Comparison of ENCODE assay signal across 8 mouse cellular contexts in the genomic region with DNA sequence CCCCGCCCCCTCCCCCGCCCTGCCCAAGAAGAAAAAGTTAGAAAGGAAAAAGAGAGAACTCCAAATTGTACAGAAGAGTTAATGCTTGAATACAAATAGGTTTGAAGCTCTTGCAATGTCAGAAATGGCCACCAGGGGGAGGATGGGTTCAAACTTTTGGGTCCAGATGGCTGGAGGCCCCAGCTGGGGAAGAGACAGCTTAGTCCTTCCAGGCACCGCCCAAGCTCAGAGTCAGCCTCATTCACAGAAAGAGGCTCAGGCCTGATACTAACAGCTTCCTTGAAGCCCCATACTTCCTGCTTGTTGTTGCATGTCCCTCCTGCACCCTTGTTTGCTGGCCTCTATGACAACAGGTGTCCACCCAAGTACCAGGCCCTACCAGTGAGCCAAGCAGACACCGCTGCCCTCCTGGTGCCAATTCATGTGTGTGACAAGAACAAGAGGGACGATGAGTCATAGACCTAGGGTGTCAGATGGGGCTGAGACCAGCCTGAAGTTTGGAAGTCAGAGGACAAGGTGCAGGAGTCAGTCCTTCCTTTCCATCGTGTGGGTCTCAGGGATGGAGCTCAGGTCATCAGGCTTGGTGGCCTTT. TPM values are rescaled to one million over a fixed set of nuclear protein-coding genes. Genes with fewer than 3 reads are reported as not detected.
DNase-seq lines count a peak whose midpoint lies in the region; ATAC-seq and TF ChIP-seq lines count a peak whose summit lies in the region.

No protein-coding gene starts in this region.

- peak overlapping the region; percentile 76 for H3K27ac ChIP-seq in bone marrow, adult 2 months (ENCODE audit: control insufficient read depth, insufficient read depth, low read depth, low read length, poor library complexity)
- H3K27ac ChIP-seq in embryonic facial prominence, embryonic 14.5 days (replicated peaks; ENCODE audit: low read depth, low read length): peak overlapping the region; percentile 67; the same call in 1 of the 2 replicates
- H3K27ac ChIP-seq in heart, embryonic 10.5 days: peak overlapping the region; percentile 67; the same call in 1 of the 2 replicates
- H3K27ac ChIP-seq in kidney, embryonic 15.5 days: peak overlapping the region; percentile 62
- peak overlapping the region; percentile 73 for H3K27ac ChIP-seq in limb, embryonic 15.5 days

- H3K4me2 ChIP-seq in embryonic facial prominence, embryonic 14.5 days (ENCODE audit: low read depth, low read length): no peak overlapping the region
- H3K4me2 ChIP-seq in kidney, embryonic 15.5 days: no peak overlapping the region
- H3K4me2 ChIP-seq in limb, embryonic 15.5 days: no peak overlapping the region

- H3K9ac ChIP-seq in embryonic facial prominence, embryonic 14.5 days (ENCODE audit: low read depth, low read length): 0 out of 2 replicates have a peak overlapping the region, but pooled peaks have one; percentile 45
- H3K9ac ChIP-seq in kidney, embryonic 15.5 days: no peak overlapping the region
- H3K9ac ChIP-seq in limb, embryonic 15.5 days: no peak overlapping the region

- ATAC-seq in embryonic facial prominence, embryonic 14.5 days (ENCODE audit: low read depth): peak; percentile 73
- ATAC-seq in kidney, embryonic 15.5 days (replicated peaks; ENCODE audit: low FRiP score): peak; percentile 63; the same call in 1 of the 2 replicates
- 0 out of 2 replicates have a peak, but pooled peaks have one; percentile 45 for ATAC-seq in limb, embryonic 15.5 days (ENCODE audit: insufficient number of reproducible peaks, low FRiP score, low TSS enrichment, low read depth)
- ATAC-seq in monocyte, adult 5-6 weeks (replicated peaks; ENCODE audit: insufficient number of reproducible peaks, low FRiP score, low TSS enrichment, poor library complexity, severe bottlenecking): peak; percentile 87

- H3K9me3 ChIP-seq in embryonic facial prominence, embryonic 14.5 days (ENCODE audit: control insufficient read depth, low read length): no peaks in the 10 kb centered on the region
- no peaks in the 10 kb centered on the region for H3K9me3 ChIP-seq in heart, embryonic 10.5 days
- H3K9me3 ChIP-seq in kidney, embryonic 15.5 days (replicated peaks): no peaks in the 10 kb centered on the region
- H3K9me3 ChIP-seq in limb, embryonic 15.5 days: no peaks in the 10 kb centered on the region

- TF ChIP-seq CTCF in bone marrow, adult 2 months (IDR thresholded peaks at IDR 0.05; ENCODE audit: control insufficient read depth, insufficient read depth, low read length): peak; percentile 70

- 33% methylated on average over 6 of the region's 6 CpGs for WGBS in bone marrow, adult 2 months
- WGBS in embryonic facial prominence, embryonic 14.5 days: 43% methylated on average over 6 of the region's 6 CpGs
- WGBS in heart, embryonic 10.5 days: 48% methylated on average over 6 of the region's 6 CpGs
- WGBS in kidney, embryonic 15.5 days: 46% methylated on average over 6 of the region's 6 CpGs
- 42% methylated on average over 6 of the region's 6 CpGs for WGBS in limb, embryonic 15.5 days

- peak overlapping the region; percentile 29 for H3K4me3 ChIP-seq in bone marrow, adult 2 months (replicated peaks; ENCODE audit: control insufficient read depth, low read depth, low read length)
- no peak overlapping the region for H3K4me3 ChIP-seq in embryonic facial prominence, embryonic 14.5 days (ENCODE audit: low read depth, low read length)
- no peak overlapping the region for H3K4me3 ChIP-seq in heart, embryonic 10.5 days
- H3K4me3 ChIP-seq in kidney, embryonic 15.5 days (replicated peaks): no peak overlapping the region
- no peak overlapping the region for H3K4me3 ChIP-seq in limb, embryonic 15.5 days

- H3K36me3 ChIP-seq in embryonic facial prominence, embryonic 14.5 days (ENCODE audit: control insufficient read depth, insufficient read depth, low read length): peaks cover 32% of the 10 kb centered on the region; the same call in 1 of the 2 replicates
- H3K36me3 ChIP-seq in heart, embryonic 10.5 days: peaks cover 24% of the 10 kb centered on the region; the same call in 1 of the 2 replicates
- H3K36me3 ChIP-seq in kidney, embryonic 15.5 days: peaks cover 27% of the 10 kb centered on the region; the same call in 1 of the 2 replicates
- peaks cover 60% of the 10 kb centered on the region for H3K36me3 ChIP-seq in limb, embryonic 15.5 days

- peaks cover 9% of the 10 kb centered on the region for H3K4me1 ChIP-seq in bone marrow, adult 2 months (ENCODE audit: control insufficient read depth, insufficient read depth, low read length)
- peaks cover 4% of the 10 kb centered on the region for H3K4me1 ChIP-seq in embryonic facial prominence, embryonic 14.5 days (ENCODE audit: control insufficient read depth, insufficient read depth, low read length)
- H3K4me1 ChIP-seq in heart, embryonic 10.5 days: peaks cover 28% of the 10 kb centered on the region
- H3K4me1 ChIP-seq in kidney, embryonic 15.5 days: peaks cover 16% of the 10 kb centered on the region
- H3K4me1 ChIP-seq in limb, embryonic 15.5 days: peaks cover 7% of the 10 kb centered on the region

- no peak for TF ChIP-seq POLR2A in bone marrow, adult 2 months (IDR thresholded peaks at IDR 0.05; ENCODE audit: borderline replicate concordance, control insufficient read depth, low read depth, low read length)

- peak; percentile 87 for DNase-seq in A20 (ENCODE audit: low read depth, low spot score)
- peak; percentile 96 for DNase-seq in embryonic facial prominence, embryonic 14.5 days (ENCODE audit: low spot score)
- DNase-seq in heart, embryonic 10.5 days (ENCODE audit: low spot score): peak; percentile 86
- peak; percentile 85 to 92 for DNase-seq in spleen, postnatal 36 days (ENCODE audit: low spot score in 2 of 2)

- H3K27me3 ChIP-seq in embryonic facial prominence, embryonic 14.5 days (replicated peaks; ENCODE audit: control insufficient read depth, insufficient read depth, low read length): no peaks in the 10 kb centered on the region
- H3K27me3 ChIP-seq in heart, embryonic 10.5 days (ENCODE audit: insufficient read depth, poor library complexity, severe bottlenecking): no peaks in the 10 kb centered on the region
- no peaks in the 10 kb centered on the region for H3K27me3 ChIP-seq in kidney, embryonic 15.5 days
- H3K27me3 ChIP-seq in limb, embryonic 15.5 days: no peaks in the 10 kb centered on the region

RNA-seq across cellular contexts. Expression of gene Rinl, which starts 8.6 kb away (rescaled TPM):
- 29.1 and 94.3 TPM in 2 replicates for polyA plus RNA-seq in bone marrow, adult 2 months (2011; ENCODE audit: insufficient read depth, insufficient read length, low replicate concordance, missing spikeins)
- 2.7 and 3.0 TPM in 2 replicates for polyA plus RNA-seq in embryonic facial prominence, embryonic 14.5 days (2014; fragmentation: Nextera tagmentation; extraction: Ambion mirVana)
- polyA plus RNA-seq in heart, embryonic 10.5 days (2016; fragmentation: Nextera tagmentation; extraction: Ambion mirVana): 3.8 and 5.2 TPM in 2 replicates
- 6.2 and 7.4 TPM in 2 replicates for polyA plus RNA-seq in kidney, embryonic 15.5 days (2015; fragmentation: Nextera tagmentation; extraction: Ambion mirVana)
- 4.7 and 5.6 TPM in 2 replicates for polyA plus RNA-seq in limb, embryonic 15.5 days (2015; fragmentation: Nextera tagmentation; extraction: Ambion mirVana)
- total RNA-seq in monocyte, adult 5-6 weeks (2017): 57.3 to 157 TPM (median 67.9 TPM) in 3 replicates

RNA-seq across cellular contexts. Expression of gene Nfkbib, which starts 12.9 kb away (rescaled TPM):
- 7.9 and 12.1 TPM in 2 replicates for polyA plus RNA-seq in bone marrow, adult 2 months (2011; ENCODE audit: insufficient read depth, insufficient read length, low replicate concordance, missing spikeins)
- polyA plus RNA-seq in embryonic facial prominence, embryonic 14.5 days (2014; fragmentation: Nextera tagmentation; extraction: Ambion mirVana): 40.9 and 41.5 TPM in 2 replicates
- polyA plus RNA-seq in heart, embryonic 10.5 days (2016; fragmentation: Nextera tagmentation; extraction: Ambion mirVana): 50.5 and 50.7 TPM in 2 replicates
- 41.6 and 45.2 TPM in 2 replicates for polyA plus RNA-seq in kidney, embryonic 15.5 days (2015; fragmentation: Nextera tagmentation; extraction: Ambion mirVana)
- polyA plus RNA-seq in limb, embryonic 15.5 days (2015; fragmentation: Nextera tagmentation; extraction: Ambion mirVana): 41.5 and 49.2 TPM in 2 replicates
- 25.0 to 46.0 TPM (median 30.1 TPM) in 3 replicates for total RNA-seq in monocyte, adult 5-6 weeks (2017)

RNA-seq across cellular contexts. Expression of gene Sirt2, which starts 13.6 kb away (rescaled TPM):
- 18.7 and 28.3 TPM in 2 replicates for polyA plus RNA-seq in bone marrow, adult 2 months (2011; ENCODE audit: insufficient read depth, insufficient read length, low replicate concordance, missing spikeins)
- 76.8 and 79.3 TPM in 2 replicates for polyA plus RNA-seq in embryonic facial prominence, embryonic 14.5 days (2014; fragmentation: Nextera tagmentation; extraction: Ambion mirVana)
- 53.8 and 57.8 TPM in 2 replicates for polyA plus RNA-seq in heart, embryonic 10.5 days (2016; fragmentation: Nextera tagmentation; extraction: Ambion mirVana)
- 57.2 and 67.6 TPM in 2 replicates for polyA plus RNA-seq in kidney, embryonic 15.5 days (2015; fragmentation: Nextera tagmentation; extraction: Ambion mirVana)
- polyA plus RNA-seq in limb, embryonic 15.5 days (2015; fragmentation: Nextera tagmentation; extraction: Ambion mirVana): 79.8 and 96.9 TPM in 2 replicates
- total RNA-seq in monocyte, adult 5-6 weeks (2017): 32.9 to 55.7 TPM (median 54.2 TPM) in 3 replicates

RNA-seq across cellular contexts. Expression of gene Ccer2, which starts 24.2 kb away (rescaled TPM):
- polyA plus RNA-seq in bone marrow, adult 2 months (2011; ENCODE audit: insufficient read depth, insufficient read length, low replicate concordance, missing spikeins): not detected in 2 replicates
- polyA plus RNA-seq in embryonic facial prominence, embryonic 14.5 days (2014; fragmentation: Nextera tagmentation; extraction: Ambion mirVana): 3.8 and 12.7 TPM in 2 replicates
- polyA plus RNA-seq in heart, embryonic 10.5 days (2016; fragmentation: Nextera tagmentation; extraction: Ambion mirVana): not detected in 2 replicates
- polyA plus RNA-seq in kidney, embryonic 15.5 days (2015; fragmentation: Nextera tagmentation; extraction: Ambion mirVana): not detected in 2 replicates
- polyA plus RNA-seq in limb, embryonic 15.5 days (2015; fragmentation: Nextera tagmentation; extraction: Ambion mirVana): 0.82 and 1.9 TPM in 2 replicates
- total RNA-seq in monocyte, adult 5-6 weeks (2017): not detected in 3 replicates

RNA-seq across cellular contexts. Expression of gene Hnrnpl, which starts 28.2 kb away (rescaled TPM):
- polyA plus RNA-seq in bone marrow, adult 2 months (2011; ENCODE audit: insufficient read depth, insufficient read length, low replicate concordance, missing spikeins): 274 and 541 TPM in 2 replicates
- 180 and 182 TPM in 2 replicates for polyA plus RNA-seq in embryonic facial prominence, embryonic 14.5 days (2014; fragmentation: Nextera tagmentation; extraction: Ambion mirVana)
- polyA plus RNA-seq in heart, embryonic 10.5 days (2016; fragmentation: Nextera tagmentation; extraction: Ambion mirVana): 213 and 221 TPM in 2 replicates
- polyA plus RNA-seq in kidney, embryonic 15.5 days (2015; fragmentation: Nextera tagmentation; extraction: Ambion mirVana): 264 and 265 TPM in 2 replicates
- polyA plus RNA-seq in limb, embryonic 15.5 days (2015; fragmentation: Nextera tagmentation; extraction: Ambion mirVana): 201 and 221 TPM in 2 replicates
- total RNA-seq in monocyte, adult 5-6 weeks (2017): 279 to 373 TPM (median 301 TPM) in 3 replicates
